In genomic region chr6:118941036-118941435, GRCm38 (mm10) we compare ENCODE assay signal across 27 mouse cellular contexts.
"Had no signal": no experiment of that assay in that cellular context is flagged by ENCODE, and none has a peak within 500 bp of the region (broad histone marks: within the 10 kb centered on the region; RNA-seq: fewer than 3 reads in every experiment).

No protein-coding gene starts in this region.

- ATAC-seq: forebrain, embryonic 13.5 days; forebrain, embryonic 14.5 days; forebrain, embryonic 15.5 days; forebrain, embryonic 16.5 days; forebrain, postnatal 0 days had no signal

- H3K27ac ChIP-seq: embryonic facial prominence, embryonic 10.5 days; embryonic facial prominence, embryonic 12.5 days; embryonic facial prominence, embryonic 13.5 days; embryonic facial prominence, embryonic 15.5 days; forebrain, embryonic 10.5 days; forebrain, embryonic 12.5 days; forebrain, embryonic 13.5 days; forebrain, embryonic 15.5 days; gastrocnemius, adult 2 months; heart, adult 2 months had no signal

- H3K9ac ChIP-seq: embryonic facial prominence, embryonic 12.5 days; embryonic facial prominence, embryonic 13.5 days; embryonic facial prominence, embryonic 15.5 days; forebrain, embryonic 12.5 days; forebrain, embryonic 13.5 days; forebrain, embryonic 15.5 days; forebrain, postnatal 0 days had no signal

- H3K27me3 ChIP-seq: embryonic facial prominence, embryonic 12.5 days; embryonic facial prominence, embryonic 13.5 days; embryonic facial prominence, embryonic 15.5 days; forebrain, embryonic 12.5 days; forebrain, embryonic 13.5 days; forebrain, embryonic 15.5 days had no signal

- H3K36me3 ChIP-seq: embryonic facial prominence, embryonic 10.5 days; embryonic facial prominence, embryonic 12.5 days; embryonic facial prominence, embryonic 13.5 days; embryonic facial prominence, embryonic 15.5 days; forebrain, embryonic 10.5 days; forebrain, embryonic 12.5 days; forebrain, embryonic 15.5 days had no signal

- H3K9me3 ChIP-seq: embryonic facial prominence, embryonic 10.5 days; embryonic facial prominence, embryonic 12.5 days; embryonic facial prominence, embryonic 13.5 days; embryonic facial prominence, embryonic 15.5 days; forebrain, embryonic 10.5 days; forebrain, embryonic 12.5 days; forebrain, embryonic 13.5 days; forebrain, embryonic 15.5 days had no signal

- H3K4me1 ChIP-seq: embryonic facial prominence, embryonic 12.5 days had no signal

- H3K4me2 ChIP-seq: embryonic facial prominence, embryonic 12.5 days; embryonic facial prominence, embryonic 13.5 days; embryonic facial prominence, embryonic 15.5 days; forebrain, embryonic 12.5 days; forebrain, embryonic 13.5 days; forebrain, embryonic 15.5 days had no signal

- DNase-seq: cerebellum, adult 8-10 months; cerebellum, adult 9-10 months; cerebellum, adult 9-11 months; cerebellum, postnatal 14 days; cerebellum, postnatal 25 days; cerebellum, postnatal 36 days; embryo, embryonic 11 days; forebrain, postnatal 0 days; gastrocnemius, adult 2 months; gastrocnemius, postnatal 10 days; gastrocnemius, postnatal 14 days; gastrocnemius, postnatal 25 days; gastrocnemius, postnatal 36 days; heart, adult 11 months; heart, adult 18-20 months; heart, adult 2 months had no signal

- H3K4me3 ChIP-seq: embryonic facial prominence, embryonic 10.5 days; embryonic facial prominence, embryonic 12.5 days; embryonic facial prominence, embryonic 13.5 days; embryonic facial prominence, embryonic 15.5 days; erythroblast, embryonic 14.5 days; forebrain, embryonic 10.5 days; forebrain, embryonic 12.5 days; forebrain, embryonic 13.5 days; forebrain, embryonic 15.5 days; gastrocnemius, adult 2 months; heart, adult 2 months had no signal
